Mouse (Mus musculus) testis, adult 2 months (tissue): Measurements from ENCODE around the gene Men1. TPM values are rescaled to one million over a fixed set of nuclear protein-coding genes. Genes with fewer than 3 reads are reported as not detected.
A peak's percentile ranks its signal among the peaks of the same experiment; 100 is the strongest.

Experiments
- H3K27ac ChIP-seq: fragments of 200-500 bp; 2 replicates; pipeline ENCODE4 v1.5.1; 2012; ENCODE audit warnings: low read depth, low read length; ENCODE audit not compliant: control insufficient read depth, insufficient read depth
- H3K27me3 ChIP-seq: fragments of 200-500 bp; 2 replicates; pipeline ENCODE4 v1.6.1; 2012; ENCODE audit warnings: mild to moderate bottlenecking, low read length, moderate library complexity; ENCODE audit not compliant: control insufficient read depth, insufficient read depth
- H3K36me3 ChIP-seq: fragments of 200-500 bp; 2 replicates; pipeline ENCODE4 v1.6.1; 2012; ENCODE audit warnings: mild to moderate bottlenecking, low read length; ENCODE audit not compliant: control insufficient read depth, insufficient read depth
- H3K4me1 ChIP-seq: fragments of 200-500 bp; 2 replicates; pipeline ENCODE4 v1.6.1; 2012; ENCODE audit warnings: low read length; ENCODE audit not compliant: control insufficient read depth, insufficient read depth
- H3K4me3 ChIP-seq: fragments of 200-500 bp; 2 replicates; pipeline ENCODE4 v1.5.1; 2012; ENCODE audit warnings: low read depth, mild to moderate bottlenecking, low read length, moderate library complexity, mixed read lengths; ENCODE audit not compliant: control insufficient read depth
- CTCF ChIP-seq: fragments of 200-500 bp; IDR thresholded peaks from 2 replicates; pipeline ENCODE4 v1.5.1; 2012; ENCODE audit warnings: low read depth, mild to moderate bottlenecking, inconsistent platforms, low read length, moderate library complexity; ENCODE audit not compliant: control insufficient read depth, insufficient read depth, insufficient replicate concordance
- POLR2A ChIP-seq: fragments of 200-500 bp; IDR thresholded peaks from 2 replicates; pipeline ENCODE4 v1.6.1; 2012; ENCODE audit warnings: low read depth, mild to moderate bottlenecking, inconsistent platforms, low read length, moderate library complexity; ENCODE audit not compliant: control insufficient read depth
- polyA plus RNA-seq: library from polyadenylated mRNA; depleted of rRNA; stranded (reverse); fragments of >200 nt; gene quantifications from 2 replicates; pipeline ENCODE4 v1.2.3, GENCODE M21; 2012

Gene Men1
- polyA plus RNA-seq, 1 experiment = 24.6 TPM

DNA sequence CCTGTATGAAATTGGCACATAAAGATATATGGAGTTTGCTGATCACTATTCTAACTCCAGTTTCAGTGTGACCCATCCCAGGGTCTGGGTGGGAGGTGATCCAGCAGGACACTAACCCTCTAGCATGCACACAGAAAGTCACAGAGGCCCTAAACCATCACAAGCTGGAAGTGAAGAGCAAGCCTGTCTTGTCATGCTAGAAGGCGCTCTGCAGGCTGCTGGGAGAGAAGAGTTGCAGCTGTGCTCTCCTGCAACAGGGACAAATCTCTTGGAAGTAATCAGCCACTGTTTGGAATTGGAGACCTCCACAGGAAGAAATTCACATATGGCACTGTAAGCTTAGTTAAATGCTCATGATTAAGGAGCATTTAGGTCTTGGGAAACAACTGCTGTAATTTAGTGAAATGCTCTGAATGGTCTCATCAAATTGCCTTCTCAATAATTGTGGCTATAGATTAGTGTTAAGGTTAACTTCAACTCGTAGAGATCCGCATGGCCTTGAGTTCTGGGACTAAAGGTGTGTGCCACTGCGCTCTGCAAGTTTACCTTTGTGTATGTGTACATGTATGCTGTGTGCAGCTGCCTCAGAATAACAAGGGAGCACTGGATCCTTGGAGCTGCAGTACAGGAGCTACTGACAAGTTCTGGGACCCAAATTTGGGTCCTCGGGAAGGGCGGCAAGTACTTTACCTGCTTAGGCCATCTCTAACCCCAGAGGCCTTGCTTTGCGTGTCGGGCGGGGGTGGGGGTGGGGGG lies 45.8 kb downstream of the Men1 start:
- no peak overlapping the region for H3K27ac ChIP-seq
- no peaks in the 10 kb centered on the region for H3K27me3 ChIP-seq
- H3K4me3 ChIP-seq = no peak overlapping the region
- peaks cover 3% of the 10 kb centered on the region; the same call in 1 of the 2 replicates for H3K36me3 ChIP-seq
- TF ChIP-seq CTCF (no peak), POLR2A (no peak)
- 0 out of 2 replicates have a peak, but pooled peaks cover 2% of the 10 kb centered on the region for H3K4me1 ChIP-seq

DNA sequence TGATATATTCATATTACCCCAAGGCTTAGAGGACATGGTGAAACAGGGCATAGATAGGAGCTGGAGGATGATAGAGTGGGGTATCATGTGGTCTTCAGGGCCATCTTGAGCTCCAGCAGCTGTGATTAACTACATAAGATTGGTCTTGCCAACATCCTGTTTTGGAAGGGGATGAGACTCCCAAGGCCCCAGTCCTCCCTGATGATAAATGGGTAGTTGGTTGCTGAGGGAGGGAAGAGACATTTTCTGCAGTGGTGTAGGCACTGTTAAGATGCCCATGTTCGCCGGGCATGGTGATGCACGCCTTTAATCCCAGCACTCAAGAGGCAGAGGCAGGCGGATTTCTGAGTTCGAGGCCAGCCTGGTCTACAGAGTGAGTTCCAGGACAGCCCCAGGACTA lies 46.5 kb downstream of the Men1 start:
- H3K4me3 ChIP-seq = no peak overlapping the region
- TF ChIP-seq POLR2A (no peak), CTCF (no peak)
- no peaks in the 10 kb centered on the region for H3K36me3 ChIP-seq
- no peaks in the 10 kb centered on the region for H3K4me1 ChIP-seq
- no peak overlapping the region for H3K27ac ChIP-seq
- H3K27me3 ChIP-seq = no peaks in the 10 kb centered on the region

DNA sequence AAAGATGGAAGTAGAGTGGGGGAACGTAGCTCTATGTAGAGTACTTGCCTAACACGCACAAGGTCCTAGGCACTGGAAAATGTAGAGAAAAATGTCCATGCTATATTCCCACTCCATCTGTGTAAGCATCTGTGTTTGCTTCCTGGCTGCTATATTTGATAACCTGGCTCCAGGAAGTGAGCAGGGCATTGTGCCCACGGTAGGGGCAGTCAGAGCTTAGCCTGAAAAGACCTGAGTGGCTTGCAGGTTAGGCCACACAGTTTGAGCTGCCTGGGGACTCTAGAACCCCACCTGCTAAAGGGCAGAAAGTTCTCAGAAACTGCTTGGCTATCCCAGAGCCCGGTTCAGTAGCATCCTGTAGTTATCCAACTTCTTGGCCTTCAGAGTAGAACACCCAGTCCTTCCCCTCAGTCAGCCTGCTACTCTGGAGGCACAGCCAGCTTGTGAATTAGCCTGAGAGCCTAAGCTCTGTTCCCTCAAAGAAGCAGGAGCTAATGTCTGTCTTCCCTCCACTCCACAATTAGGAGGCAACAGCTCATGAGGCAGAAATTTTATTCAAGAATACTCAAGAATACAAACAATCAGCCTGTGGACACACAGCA lies 47.6 kb downstream of the Men1 start:
- Histone ChIP-seq H3K4me3 (no peak overlapping the region), H3K36me3 (no peaks in the 10 kb centered on the region), H3K27ac (no peak overlapping the region), H3K4me1 (no peaks in the 10 kb centered on the region), H3K27me3 (no peaks in the 10 kb centered on the region)
- no peak for TF ChIP-seq CTCF
- TF ChIP-seq POLR2A = no peak

GRCm38 (mm10) chr19:6383470-6383869 lies 48.7 kb downstream of the Men1 start:
- no peaks in the 10 kb centered on the region for H3K27me3 ChIP-seq
- no peaks in the 10 kb centered on the region for H3K4me1 ChIP-seq
- no peak for TF ChIP-seq CTCF
- TF ChIP-seq POLR2A = no peak
- no peaks in the 10 kb centered on the region for H3K36me3 ChIP-seq
- no peak overlapping the region for H3K27ac ChIP-seq
- H3K4me3 ChIP-seq = no peak overlapping the region

GRCm38 (mm10) chr19:6384128-6384527 lies 49.3 kb downstream of the Men1 start, which contains the start of gene Pygm:
Gene Pygm, plus strand, starts transcription at chr19:6384399.
- Histone ChIP-seq H3K4me1 (no peaks in the 10 kb centered on the region), H3K4me3 (no peak within 1 kb of the TSS), H3K27me3 (no peaks in the 10 kb centered on the region), H3K27ac (no peak within 1 kb of the TSS), H3K36me3 (no peaks in the 10 kb centered on the region)
- TF ChIP-seq POLR2A = peak; percentile 46; the same call in 1 of the 2 replicates
- no peak for TF ChIP-seq CTCF

GRCm38 (mm10) chr19:6384954-6385353 lies 50.2 kb downstream of the Men1 start:
- Histone ChIP-seq H3K36me3 (no peaks in the 10 kb centered on the region), H3K27me3 (no peaks in the 10 kb centered on the region), H3K4me1 (no peaks in the 10 kb centered on the region), H3K27ac (no peak overlapping the region), H3K4me3 (no peak overlapping the region)
- no peak for TF ChIP-seq CTCF
- no peak for TF ChIP-seq POLR2A

GRCm38 (mm10) chr19:6385419-6385818 lies 50.6 kb downstream of the Men1 start:
- TF ChIP-seq CTCF (no peak), POLR2A (no peak)
- no peak overlapping the region for H3K27ac ChIP-seq
- no peak overlapping the region for H3K4me3 ChIP-seq
- H3K4me1 ChIP-seq = no peaks in the 10 kb centered on the region
- no peaks in the 10 kb centered on the region for H3K36me3 ChIP-seq
- no peaks in the 10 kb centered on the region for H3K27me3 ChIP-seq
